In genomic region chr13:43577254-43577653, GRCm38 (mm10) we compare ENCODE assay signal across 10 mouse cellular contexts. TPM values are rescaled to one million over a fixed set of nuclear protein-coding genes. Genes with fewer than 3 reads are reported as not detected.
DNase-seq lines count a peak whose midpoint lies in the region; ATAC-seq and TF ChIP-seq lines count a peak whose summit lies in the region.
"Had no signal": no experiment of that assay in that cellular context is flagged by ENCODE, and none has a peak within 500 bp of the region (broad histone marks: within the 10 kb centered on the region; RNA-seq: fewer than 3 reads in every experiment).

No protein-coding gene starts in this region.

- DNase-seq in hindbrain, postnatal 0 days (ENCODE audit: low spot score), result no peak
- DNase-seq in hindbrain, embryonic 10.5 days (ENCODE audit: low spot score), result no peak
- DNase-seq in 416B (ENCODE audit: low read depth), result peak; percentile 57
- DNase-seq in ES-CJ7 (ENCODE audit: low read depth, low spot score), result peak; percentile 72
- peak; percentile 34 for DNase-seq in lung, postnatal 10 days
- DNase-seq in ovary, adult 18-20 months (ENCODE audit: low spot score), result no peak
- DNase-seq in layer of hippocampus, postnatal 14 days (ENCODE audit: low spot score in 2 of 2), result no peak
- DNase-seq in neural tube, embryonic 10.5 days (ENCODE audit: extremely low spot score, low spot score), result no peak
- DNase-seq: adrenal gland, postnatal 25 days had no signal

- TF ChIP-seq CTCF in hindbrain, postnatal 0 days (IDR thresholded peaks at IDR 0.05; ENCODE audit: low read depth), result peak; percentile 40

- H3K9me3 ChIP-seq in hindbrain, postnatal 0 days (ENCODE audit: low read length), result no peaks in the 10 kb centered on the region
- no peaks in the 10 kb centered on the region for H3K9me3 ChIP-seq in hindbrain, embryonic 10.5 days
- H3K9me3 ChIP-seq: embryonic facial prominence, embryonic 15.5 days had no signal

- WGBS in hindbrain, postnatal 0 days, result 67% methylated on average over 5 of the region's 5 CpGs
- 65% methylated on average over 5 of the region's 5 CpGs for WGBS in hindbrain, embryonic 10.5 days

- H3K27ac ChIP-seq in hindbrain, postnatal 0 days, result no peak overlapping the region
- H3K27ac ChIP-seq in hindbrain, embryonic 10.5 days, result no peak overlapping the region
- H3K27ac ChIP-seq: embryonic facial prominence, embryonic 15.5 days had no signal

- H3K4me2 ChIP-seq in hindbrain, postnatal 0 days (ENCODE audit: low read depth, low read length), result no peak overlapping the region
- H3K4me2 ChIP-seq: embryonic facial prominence, embryonic 15.5 days had no signal

- no peaks in the 10 kb centered on the region for H3K4me1 ChIP-seq in hindbrain, postnatal 0 days (ENCODE audit: insufficient read depth, low read length)
- peaks cover 3% of the 10 kb centered on the region; the same call in 1 of the 2 replicates for H3K4me1 ChIP-seq in hindbrain, embryonic 10.5 days (replicated peaks)

- H3K36me3 ChIP-seq in hindbrain, postnatal 0 days (ENCODE audit: insufficient read depth, low read length), result no peaks in the 10 kb centered on the region
- no peaks in the 10 kb centered on the region for H3K36me3 ChIP-seq in hindbrain, embryonic 10.5 days
- H3K36me3 ChIP-seq: embryonic facial prominence, embryonic 15.5 days had no signal

- no peak overlapping the region for H3K4me3 ChIP-seq in hindbrain, postnatal 0 days (ENCODE audit: low read length)
- no peak overlapping the region for H3K4me3 ChIP-seq in hindbrain, embryonic 10.5 days
- H3K4me3 ChIP-seq: embryonic facial prominence, embryonic 15.5 days had no signal

- no peaks in the 10 kb centered on the region for H3K27me3 ChIP-seq in hindbrain, postnatal 0 days (ENCODE audit: insufficient read depth, low read length)
- H3K27me3 ChIP-seq in hindbrain, embryonic 10.5 days (ENCODE audit: insufficient read depth, poor library complexity, severe bottlenecking), result no peaks in the 10 kb centered on the region
- H3K27me3 ChIP-seq: embryonic facial prominence, embryonic 15.5 days had no signal

- ATAC-seq in hindbrain, postnatal 0 days, result no peak

- no peak overlapping the region for H3K9ac ChIP-seq in hindbrain, postnatal 0 days (replicated peaks; ENCODE audit: low read length)
- H3K9ac ChIP-seq: embryonic facial prominence, embryonic 15.5 days had no signal

RNA-seq across cellular contexts. Expression of gene Mcur1, which starts 17.3 kb away (rescaled TPM):
- total RNA-seq in hindbrain, postnatal 0 days (2014; rRNA removed), result 9.3 and 12.4 TPM in 2 replicates
- 8.0 and 8.4 TPM in 2 replicates for polyA plus RNA-seq in hindbrain, postnatal 0 days (2015; fragmentation: Nextera tagmentation; extraction: Ambion mirVana)
- polyA plus RNA-seq in hindbrain, embryonic 10.5 days (2016; fragmentation: Nextera tagmentation; extraction: Ambion mirVana), result 7.3 and 8.9 TPM in 2 replicates
- total RNA-seq in layer of hippocampus, postnatal 14 days (2021), result 10 to 100 TPM; 22.7 to 23.4 TPM

RNA-seq across cellular contexts. Expression of gene Rnf182, which starts 38.3 kb away (rescaled TPM):
- 7.5 and 10.0 TPM in 2 replicates for total RNA-seq in hindbrain, postnatal 0 days (2014; rRNA removed)
- 20.7 and 26.2 TPM in 2 replicates for polyA plus RNA-seq in hindbrain, postnatal 0 days (2015; fragmentation: Nextera tagmentation; extraction: Ambion mirVana)
- 4.6 and 6.6 TPM in 2 replicates for polyA plus RNA-seq in hindbrain, embryonic 10.5 days (2016; fragmentation: Nextera tagmentation; extraction: Ambion mirVana)
- total RNA-seq in layer of hippocampus, postnatal 14 days (2021), result 10 to 100 TPM; 37.3 to 41.8 TPM

Comparison
In these comparisons a context has a peak if more than half of its experiments do, and no peak if none do; other contexts are left out.
1. DNase-seq: peak in 416B (single experiment), ES-CJ7 (single experiment) and lung, postnatal 10 days (single experiment); none in hindbrain, postnatal 0 days (single experiment), hindbrain, embryonic 10.5 days (single experiment), ovary, adult 18-20 months (single experiment), layer of hippocampus, postnatal 14 days (0 of 2) and neural tube, embryonic 10.5 days (single experiment).